Mouse (Mus musculus): ENCODE measurements around the gene Spata21.

DNA sequence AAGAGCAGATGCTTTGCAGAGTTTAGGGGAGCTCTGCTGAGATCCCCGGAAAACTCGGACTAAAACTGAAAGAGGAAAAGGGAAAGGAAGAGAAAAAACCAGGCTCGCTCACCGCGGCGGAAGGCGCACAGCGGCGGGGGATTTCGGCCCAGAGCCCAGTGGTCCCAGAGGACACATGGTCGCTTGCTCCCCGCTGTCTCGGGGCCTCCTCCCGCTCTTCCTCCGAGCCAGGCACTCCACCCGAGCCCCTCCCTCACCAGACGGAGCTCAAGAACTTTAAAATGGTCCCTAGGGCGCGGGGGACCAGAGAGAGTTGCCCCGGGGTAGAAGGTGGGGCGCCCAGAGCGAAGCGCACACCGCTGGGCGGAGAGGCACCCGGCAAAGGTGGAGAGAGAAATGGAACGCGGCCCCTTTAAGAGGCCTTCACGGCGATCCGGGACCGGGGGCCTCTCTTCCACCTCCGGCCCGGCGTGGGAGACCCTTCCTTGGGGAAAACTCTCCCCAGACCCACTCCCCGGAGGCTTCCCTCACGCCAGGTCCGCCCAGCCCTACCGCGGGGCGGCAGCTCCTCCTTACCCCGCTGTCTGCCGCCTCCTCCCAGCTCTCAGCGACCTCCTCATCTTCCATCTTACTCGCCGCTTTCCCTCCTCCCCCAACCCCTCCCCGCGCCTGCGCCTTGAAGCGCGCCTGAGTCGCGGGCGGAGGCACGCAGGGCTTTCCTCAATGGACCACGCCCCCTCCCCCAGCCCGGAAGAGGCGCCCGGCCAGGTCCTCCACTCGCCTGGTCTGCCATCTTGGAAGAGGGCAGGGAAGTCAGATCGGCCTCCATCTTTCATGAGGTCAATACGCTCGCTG, 51.2 kb downstream of the Spata21 start, which contains the start of gene Szrd1:
- TF ChIP-seq CTCF (IDR thresholded peaks at IDR 0.05; ENCODE audit: control insufficient read depth, insufficient read depth, insufficient read length) (no peak), MYOD1 (IDR thresholded peaks at IDR 0.05; ENCODE audit: control insufficient read depth, insufficient read length, low read depth) (no peak), USF1 (IDR thresholded peaks at IDR 0.05; ENCODE audit: low read depth) (no peak)

Measured in C2C12 (cell line).